Mouse (Mus musculus) cortical plate, adult 2 months (tissue): ENCODE results near the gene Retsat.

Experiments
- CTCF ChIP-seq: fragments of 200-500 bp; IDR thresholded peaks from 2 replicates; pipeline ENCODE4 v1.5.1; 2011; ENCODE audit warnings: mild to moderate bottlenecking, control low read depth, low read length; ENCODE audit not compliant: insufficient read depth; ENCODE audit errors: extremely low read depth
- POLR2A ChIP-seq: fragments of 200-500 bp; IDR thresholded peaks from 2 replicates; pipeline ENCODE4 v1.6.1; 2011; ENCODE audit warnings: mild to moderate bottlenecking, low read length, control low read depth; ENCODE audit not compliant: insufficient read depth; ENCODE audit errors: extremely low read depth

GRCm38 (mm10) chr6:72567508-72567907 lies 30.8 kb upstream of the Retsat start:
- TF ChIP-seq POLR2A (no peak), CTCF (no peak)
